Mouse (Mus musculus) small intestine, adult 2 months (tissue): Measurements from ENCODE around the gene Praf2.

Experiments used
- CTCF ChIP-seq: fragments of 200-500 bp; IDR thresholded peaks from 2 replicates; pipeline ENCODE4 v1.5.1; 2012; ENCODE audit warnings: low read depth, mild to moderate bottlenecking, control low read depth, inconsistent platforms, low read length, moderate library complexity, mixed read lengths; ENCODE audit not compliant: insufficient replicate concordance, insufficient read length; ENCODE audit errors: extremely low read depth
- POLR2A ChIP-seq: fragments of 200-500 bp; IDR thresholded peaks from 2 replicates; pipeline ENCODE4 v1.6.1; 2012; ENCODE audit warnings: low read depth, mild to moderate bottlenecking, control low read depth, inconsistent platforms, low read length, moderate library complexity

- no peak for TF ChIP-seq POLR2A
- no peak for TF ChIP-seq CTCF
These were observed 12.9 kb downstream of the Praf2 start for GRCm38 (mm10) chrX:7741103-7741502.
